ENCODE assay signal across 16 mouse cellular contexts in the genomic region with DNA sequence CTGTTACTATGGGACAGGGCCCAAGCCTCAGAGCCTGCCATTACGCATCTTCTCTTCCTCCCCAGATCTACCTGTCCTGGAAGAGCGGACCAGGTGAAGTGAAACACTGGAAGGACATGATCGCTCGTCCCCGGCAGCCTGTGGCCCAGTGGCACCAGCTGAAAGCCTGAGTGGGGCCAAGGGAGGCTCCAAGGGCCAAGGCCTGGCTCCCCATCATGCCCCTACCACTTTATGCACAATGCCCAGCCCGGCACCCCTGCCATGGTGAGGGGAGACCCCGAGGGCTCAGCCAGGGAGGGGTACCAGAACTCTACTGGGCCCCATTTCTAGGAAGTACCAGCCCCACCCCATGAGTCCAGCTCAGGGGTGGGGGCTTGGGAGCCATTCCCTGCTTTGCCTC. TPM values are rescaled to one million over a fixed set of nuclear protein-coding genes. Genes with fewer than 3 reads are reported as not detected.
"Had no signal": no experiment of that assay in that cellular context is flagged by ENCODE, and none has a peak within 500 bp of the region (broad histone marks: within the 10 kb centered on the region; RNA-seq: fewer than 3 reads in every experiment).

No protein-coding gene starts in this region.

- H3K27ac ChIP-seq: neural tube, embryonic 15.5 days; stomach, embryonic 15.5 days; stomach, postnatal 0 days had no signal

- H3K9me3 ChIP-seq: neural tube, embryonic 15.5 days; stomach, embryonic 15.5 days had no signal

- H3K9ac ChIP-seq: neural tube, embryonic 15.5 days; stomach, embryonic 15.5 days had no signal

- H3K36me3 ChIP-seq: stomach, embryonic 15.5 days had no signal

- H3K27me3 ChIP-seq: stomach, embryonic 15.5 days had no signal

- H3K4me3 ChIP-seq: neural tube, embryonic 15.5 days; stomach, embryonic 15.5 days had no signal

- H3K4me1 ChIP-seq: neural tube, embryonic 15.5 days; stomach, embryonic 15.5 days had no signal

- H3K4me2 ChIP-seq: neural tube, embryonic 15.5 days; stomach, embryonic 15.5 days had no signal

- DNase-seq: retina, postnatal 1 day; right cerebral cortex, adult 18-20 months; right cerebral cortex, postnatal 14 days; right cerebral cortex, postnatal 25 days; right cerebral cortex, postnatal 4 days; spleen, adult 18-20 months; thymus, adult 18-20 months; thymus, adult 2 months; thymus, postnatal 14 days; thymus, postnatal 25 days; thymus, postnatal 36 days; thymus, postnatal 4 days had no signal

RNA-seq across cellular contexts. Expression of a gene that starts 59.4 kb away (rescaled TPM):
- total RNA-seq: neutrophil, adult 5-6 weeks had no signal
